Mouse (Mus musculus): Measurements from ENCODE around the gene Rbms3.

Gene Rbms3

DNA sequence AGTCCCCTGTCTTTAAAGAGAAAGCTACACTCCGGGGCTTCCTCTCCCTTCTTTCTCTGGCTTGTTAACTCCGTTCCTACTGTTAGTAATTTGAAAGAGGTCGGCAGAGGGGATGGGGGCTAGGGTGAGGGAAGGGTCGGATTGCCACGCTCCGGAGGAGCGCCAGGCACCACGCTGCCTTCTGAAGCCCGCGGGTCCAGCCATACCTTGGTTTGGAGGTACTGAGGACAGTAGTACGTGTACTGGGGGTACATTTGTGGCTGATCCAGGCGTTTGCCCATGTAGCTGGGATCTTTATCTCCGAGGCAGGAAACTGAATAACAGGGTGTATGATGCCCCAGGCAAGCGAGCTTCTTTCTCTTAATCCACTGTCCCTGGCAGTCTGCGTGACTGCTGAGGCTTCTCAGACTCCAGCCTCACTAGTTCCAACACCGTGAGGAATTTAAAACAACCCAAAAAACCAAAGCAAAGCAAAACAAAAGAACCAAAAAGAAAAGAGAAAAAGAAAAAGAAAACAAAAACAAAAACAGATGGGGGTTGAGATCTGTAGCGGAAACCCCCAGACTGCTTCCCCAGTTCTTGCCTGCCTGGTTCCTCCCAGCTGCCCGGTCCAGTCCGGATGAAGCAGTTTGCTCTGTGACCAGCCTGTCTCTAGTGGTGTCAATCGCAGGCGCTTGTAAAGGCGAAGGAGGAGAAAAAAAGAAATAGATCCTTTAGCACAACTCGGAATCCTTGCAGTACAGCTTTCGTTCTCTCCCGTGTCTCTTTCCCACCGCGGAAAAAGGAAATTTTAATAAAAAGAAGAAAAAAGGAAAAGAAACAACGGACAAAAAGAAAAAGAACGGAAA lies 378.0 kb downstream of the Rbms3 start:
- DNase-seq (ENCODE audit: low spot score), result no peak

DNA sequence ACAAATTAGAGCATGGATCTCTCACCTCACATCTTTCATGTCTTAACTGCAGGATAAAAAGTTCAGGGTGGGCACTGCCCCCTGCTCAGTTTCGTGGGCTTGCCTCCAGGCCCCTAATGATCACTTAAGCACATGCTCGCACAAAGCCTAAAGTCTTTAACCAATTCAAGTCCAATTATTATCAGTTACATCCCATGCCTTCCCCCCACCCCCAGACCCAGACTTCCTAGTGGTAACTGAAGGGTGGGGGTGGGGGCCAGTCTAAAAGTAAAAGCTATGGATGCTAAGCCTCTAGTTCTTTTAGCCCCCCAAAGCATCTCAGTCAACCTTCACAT lies 378.9 kb downstream of the Rbms3 start:
- DNase-seq (ENCODE audit: low spot score), result no peak

DNA sequence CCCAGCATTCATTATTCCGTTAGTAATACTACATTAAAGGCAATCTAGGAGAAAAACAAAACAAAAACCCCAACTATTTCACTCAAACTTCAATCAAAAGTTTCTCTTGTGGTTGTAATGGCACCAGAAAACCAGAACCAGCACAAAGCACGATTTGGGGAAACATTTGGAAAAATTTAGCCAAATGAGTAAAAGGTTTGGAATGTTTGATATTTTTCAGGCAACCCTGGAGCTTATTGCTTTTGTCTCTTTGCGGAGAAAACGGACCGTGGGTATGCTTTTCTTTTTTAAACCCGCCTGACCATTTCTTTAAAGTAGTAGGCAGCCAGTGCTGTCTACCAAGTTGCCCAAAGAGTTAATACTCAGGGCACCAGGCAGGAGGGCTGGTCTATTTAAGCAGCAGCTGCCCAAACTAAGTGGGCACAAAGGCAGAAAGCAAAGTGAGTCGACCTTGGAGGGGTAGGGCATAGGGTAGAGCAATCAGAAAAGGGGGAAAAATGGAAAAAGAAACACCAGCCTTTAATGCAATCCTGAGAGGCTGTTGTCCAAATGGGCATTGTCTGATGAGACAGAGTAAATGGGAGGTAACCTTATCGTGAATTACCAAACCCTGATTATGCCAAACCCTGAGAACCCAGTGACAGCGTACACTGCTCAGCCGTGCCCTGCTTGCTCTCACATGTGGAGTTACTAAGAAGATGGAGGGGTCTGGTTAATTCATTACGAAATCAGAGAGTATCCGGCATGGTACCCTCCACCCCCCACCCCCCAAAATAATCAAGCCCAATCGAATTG lies 379.5 kb downstream of the Rbms3 start:
- no peak for DNase-seq (ENCODE audit: low spot score)

DNA sequence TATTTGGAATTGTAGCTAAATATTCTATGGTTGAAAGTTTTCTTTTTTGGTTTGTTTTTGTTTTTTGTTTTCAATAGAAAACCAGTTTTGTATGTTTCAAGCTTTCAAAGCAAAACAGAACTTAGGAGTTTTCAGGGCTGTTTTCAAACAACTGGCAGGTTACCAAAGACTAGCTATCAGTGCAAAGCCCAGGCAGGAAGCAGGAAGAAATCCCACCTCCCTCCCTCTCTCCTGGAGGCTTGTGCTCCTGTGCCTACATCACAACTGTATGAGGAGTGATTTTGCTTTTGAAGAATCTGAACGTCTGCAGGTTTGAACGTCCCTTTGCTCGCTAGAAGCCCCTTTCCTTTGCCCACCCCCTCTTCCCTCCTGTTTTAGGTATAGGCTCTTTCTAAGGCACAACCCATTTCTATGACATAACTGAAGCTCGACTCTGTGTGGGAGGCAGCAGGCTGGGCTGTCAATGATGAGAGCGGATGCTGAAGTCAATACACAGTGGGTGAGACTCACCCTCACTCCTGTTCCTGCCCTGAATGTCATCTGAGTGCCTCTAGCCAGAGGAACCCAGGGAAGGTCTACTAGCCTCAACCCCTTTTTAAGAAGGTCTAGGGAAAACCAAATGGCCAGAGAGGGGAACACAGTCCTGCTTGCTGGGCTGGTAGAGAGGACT lies 382.3 kb downstream of the Rbms3 start:
- DNase-seq (ENCODE audit: low spot score), result no peak

DNA sequence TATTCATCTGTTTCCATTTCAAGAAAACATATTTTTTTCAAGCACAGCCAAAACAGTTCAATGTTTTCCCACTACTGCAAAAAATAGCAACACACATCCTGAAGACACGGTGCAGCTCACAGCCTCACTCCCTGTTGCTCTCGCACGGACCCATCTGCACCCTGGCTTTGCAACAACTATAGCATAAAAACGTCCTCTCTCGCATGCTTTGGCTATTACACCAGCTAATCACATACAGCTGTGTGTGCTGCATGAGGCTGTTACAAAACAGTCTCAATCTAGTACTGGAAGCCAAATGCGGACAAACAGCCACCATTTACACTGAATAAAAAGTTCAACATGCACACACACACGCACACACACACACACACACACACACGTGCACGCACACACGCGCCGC lies 383.5 kb downstream of the Rbms3 start:
- DNase-seq (ENCODE audit: low spot score), result no peak

DNA sequence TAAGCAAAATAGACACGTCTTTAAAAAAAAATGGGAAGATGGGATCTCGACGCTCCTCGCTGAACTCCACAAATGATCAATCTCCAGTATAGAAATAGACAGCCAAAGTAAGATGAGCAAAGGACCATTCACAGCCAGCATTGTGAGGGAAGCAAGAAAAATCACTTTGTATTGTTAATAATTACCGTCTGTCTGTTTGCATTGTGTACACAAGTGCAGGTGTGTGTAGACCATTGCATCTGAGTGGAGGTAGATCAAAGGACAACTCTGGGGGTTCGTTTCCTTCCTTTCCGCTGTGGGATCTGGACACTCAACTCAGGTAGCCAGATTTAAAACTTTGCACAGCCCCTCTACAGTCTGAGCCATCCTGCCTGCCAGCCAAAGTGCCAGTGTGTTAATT lies 386.3 kb downstream of the Rbms3 start:
- DNase-seq (ENCODE audit: low spot score), result no peak

DNA sequence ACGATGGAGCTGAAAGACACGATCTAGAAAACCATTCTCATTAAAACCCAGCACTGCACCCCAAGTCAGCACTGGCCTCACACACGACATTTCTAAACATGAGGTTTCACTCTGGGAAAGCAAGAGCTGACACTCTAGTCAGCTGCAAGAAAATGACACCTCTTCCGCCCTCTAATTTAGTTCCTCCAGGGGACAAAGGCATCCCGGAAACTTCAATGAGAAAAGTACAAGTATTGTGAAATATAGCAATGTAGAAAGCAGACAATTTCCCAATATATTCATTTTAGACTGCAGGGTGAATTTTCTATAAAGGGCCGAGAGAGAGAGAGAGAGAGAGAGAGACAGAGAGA lies 395.0 kb downstream of the Rbms3 start:
- DNase-seq (ENCODE audit: low spot score), result no peak

DNA sequence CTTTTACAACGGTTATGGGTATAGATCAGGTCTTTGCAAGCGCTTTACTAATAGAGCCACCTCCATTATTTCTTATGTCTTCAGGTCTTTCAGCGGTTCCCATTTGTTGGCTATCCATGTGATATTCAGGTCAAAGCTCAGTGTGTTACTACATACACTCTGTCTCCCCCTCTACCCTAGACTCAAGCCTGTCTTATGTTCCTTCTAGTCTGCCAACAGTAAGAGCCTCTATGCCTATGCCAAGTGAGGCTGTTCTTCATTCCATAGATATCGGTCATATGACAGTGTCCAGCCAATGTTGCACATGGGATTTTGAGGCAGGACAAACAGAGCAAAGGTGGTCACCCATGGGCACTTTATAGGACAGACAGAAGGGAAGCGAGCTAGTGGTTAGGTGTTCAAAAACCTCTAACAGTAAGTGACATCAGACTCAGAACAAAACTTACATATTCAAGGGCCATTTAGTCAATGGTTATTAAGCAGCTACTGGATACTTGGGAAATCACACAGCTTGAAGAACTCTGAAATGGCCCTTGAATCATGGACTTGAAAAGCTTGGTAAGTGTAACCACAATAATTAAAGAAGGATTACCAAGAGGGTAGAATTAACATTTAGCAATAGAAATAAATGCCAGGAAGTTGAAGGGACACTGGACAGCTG lies 395.5 kb downstream of the Rbms3 start:
- no peak for DNase-seq (ENCODE audit: low spot score)

DNA sequence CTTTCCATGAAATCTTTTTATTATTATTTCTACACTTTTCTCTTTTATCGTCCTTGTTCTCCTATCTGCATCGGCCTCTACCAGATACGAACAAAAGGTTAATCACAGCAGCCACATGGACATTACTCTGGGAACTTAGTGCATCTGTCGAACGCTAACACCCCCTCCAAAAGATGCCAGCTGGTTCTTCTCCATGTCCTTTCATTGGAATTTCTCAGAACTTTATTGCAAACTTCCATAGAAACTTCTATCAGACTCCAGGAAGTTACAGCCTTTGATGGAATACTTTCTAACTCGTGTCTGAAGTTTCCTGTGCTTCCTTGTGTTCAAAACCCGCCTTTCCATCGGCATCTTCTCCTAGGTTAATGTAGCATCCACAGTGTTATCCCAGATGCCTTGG lies 407.0 kb downstream of the Rbms3 start:
- no peak for DNase-seq (ENCODE audit: low spot score)

DNA sequence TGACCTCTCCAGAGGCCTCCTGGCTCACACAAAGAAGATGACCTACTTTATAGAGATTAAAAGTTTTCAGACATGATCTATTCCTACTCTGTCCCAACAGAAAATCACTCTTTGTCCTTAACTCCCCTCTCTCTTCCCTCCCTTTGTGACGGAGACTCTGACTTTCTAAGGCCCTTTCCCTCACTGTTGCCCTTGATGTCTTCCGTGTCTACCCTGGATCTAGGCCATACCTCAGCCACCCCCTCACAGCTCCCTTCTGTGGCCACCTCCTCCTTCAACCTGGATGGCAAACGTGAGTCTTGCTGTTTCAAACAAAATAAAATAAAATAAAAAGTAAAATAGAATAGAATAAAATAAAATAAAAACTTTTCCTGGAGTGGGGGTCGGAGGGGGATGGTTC lies 408.2 kb downstream of the Rbms3 start:
- no peak for DNase-seq (ENCODE audit: low spot score)

DNA sequence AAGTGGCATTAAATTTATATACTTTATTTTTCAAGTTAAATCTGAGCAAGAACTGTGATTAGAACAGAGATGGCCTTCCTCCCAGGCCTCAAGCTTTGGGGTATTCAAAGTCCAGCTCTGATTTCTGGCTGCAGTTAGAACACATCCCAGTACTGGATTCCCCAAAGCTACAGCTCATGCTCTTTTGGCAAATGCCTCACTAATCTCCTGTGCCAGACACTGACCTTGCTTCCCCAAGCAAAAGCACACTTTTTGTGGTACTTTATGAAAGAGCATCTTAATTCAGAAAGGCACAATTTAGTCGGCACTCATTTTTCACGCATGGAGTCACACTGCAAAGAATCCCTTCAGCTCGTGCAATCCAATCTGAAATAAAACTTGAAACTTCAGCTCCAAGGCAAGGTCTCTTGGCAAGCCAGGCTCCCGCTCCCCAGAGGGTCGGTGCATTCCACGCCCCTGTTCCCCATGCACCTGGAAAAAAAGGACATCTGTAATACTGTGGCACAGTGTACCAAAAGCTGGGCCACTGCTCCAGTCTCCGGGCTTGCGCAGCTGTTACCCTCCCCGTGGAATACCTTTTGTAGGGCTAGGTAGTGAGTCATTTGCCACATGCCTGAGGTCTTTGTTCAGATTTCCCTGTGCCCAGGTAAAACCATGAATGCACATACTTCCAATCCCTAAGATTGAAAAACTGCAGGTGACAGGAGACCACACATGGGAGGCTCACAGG lies 413.5 kb downstream of the Rbms3 start:
- no peak for DNase-seq (ENCODE audit: low spot score)

DNA sequence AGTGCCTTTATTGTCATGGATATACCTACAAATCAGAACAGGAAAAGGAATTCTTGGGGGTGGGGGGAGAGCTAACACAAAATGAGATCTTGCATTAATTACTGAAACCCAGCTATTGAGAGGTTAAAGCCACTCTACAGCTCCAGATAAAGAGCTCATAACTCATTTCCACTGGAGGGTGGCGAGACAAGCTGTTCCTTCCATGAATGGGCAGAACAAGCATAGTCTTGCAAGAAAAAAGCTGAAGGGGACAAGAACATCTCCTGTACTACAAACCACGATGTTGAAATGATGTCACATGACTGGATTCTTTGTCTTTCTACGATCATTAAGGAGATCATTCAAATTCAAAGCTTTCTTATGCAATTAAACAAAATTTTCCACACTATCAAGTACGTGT lies 417.7 kb downstream of the Rbms3 start:
- no peak for DNase-seq (ENCODE audit: low spot score)

DNA sequence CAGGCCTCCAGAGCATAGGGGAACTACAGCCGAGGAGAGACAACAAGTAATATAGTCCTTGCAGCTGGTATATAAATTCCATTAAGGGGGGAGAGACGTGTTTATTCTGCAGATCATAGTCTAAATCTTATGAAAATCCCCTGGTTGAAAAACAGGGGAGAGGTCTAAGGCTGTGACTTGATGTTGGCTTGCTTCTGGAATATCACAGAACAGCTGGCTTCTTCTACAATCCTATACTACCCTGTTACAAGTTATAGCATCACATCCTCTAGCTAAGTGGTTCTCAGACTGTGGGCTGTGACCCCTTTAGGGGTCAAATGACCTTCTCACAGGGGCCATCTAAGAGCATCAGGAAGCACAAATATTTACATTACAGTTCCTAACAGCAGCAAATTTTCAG lies 419.4 kb downstream of the Rbms3 start:
- DNase-seq (ENCODE audit: low spot score), result no peak

DNA sequence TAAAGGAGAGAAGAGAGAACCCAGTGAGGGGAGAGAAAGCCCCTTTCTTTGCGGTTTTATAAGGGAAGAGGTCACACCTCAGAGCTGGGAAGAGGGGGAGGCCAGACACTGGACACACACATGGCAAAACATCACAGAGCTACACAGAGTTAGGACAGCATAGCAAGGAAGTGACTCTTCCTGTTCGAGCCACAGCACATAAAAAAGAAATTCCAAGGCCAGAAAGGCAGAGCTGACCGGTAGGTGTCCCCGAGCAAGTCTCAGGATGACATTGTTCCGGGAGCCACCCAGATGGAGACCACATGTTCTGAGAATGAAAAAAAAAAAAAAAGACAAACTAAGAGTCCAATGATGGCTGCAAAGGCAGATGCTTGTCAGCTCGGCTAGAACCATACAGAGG lies 424.3 kb downstream of the Rbms3 start:
- no peak for DNase-seq (ENCODE audit: low spot score)

DNA sequence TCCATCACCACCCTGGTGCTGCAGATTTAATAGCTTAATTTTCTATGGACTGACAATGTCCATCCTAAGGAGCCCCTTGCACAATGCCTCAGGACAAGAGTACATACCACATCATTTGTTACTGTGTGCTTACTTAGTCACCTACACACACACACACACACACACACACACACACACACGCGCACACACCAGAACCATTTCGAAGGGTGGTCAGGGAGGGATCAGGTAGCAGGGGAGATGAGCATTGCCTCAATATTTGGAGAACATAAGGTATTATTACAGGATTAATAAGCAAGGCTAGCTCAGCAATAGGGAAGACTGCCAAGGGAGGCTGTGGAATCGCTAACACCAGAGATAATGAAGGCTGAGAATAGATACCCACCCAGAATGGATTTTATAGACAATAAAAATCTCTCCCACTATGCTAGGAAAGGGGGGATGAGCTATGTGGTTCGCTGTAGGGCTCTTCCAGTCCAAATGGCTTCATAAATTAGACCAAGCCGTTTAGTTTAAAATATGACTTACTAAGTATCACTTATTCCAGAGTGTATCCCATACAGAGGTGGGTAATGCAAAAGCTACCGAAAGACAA lies 429.6 kb downstream of the Rbms3 start:
- DNase-seq (ENCODE audit: low spot score), result no peak

DNA sequence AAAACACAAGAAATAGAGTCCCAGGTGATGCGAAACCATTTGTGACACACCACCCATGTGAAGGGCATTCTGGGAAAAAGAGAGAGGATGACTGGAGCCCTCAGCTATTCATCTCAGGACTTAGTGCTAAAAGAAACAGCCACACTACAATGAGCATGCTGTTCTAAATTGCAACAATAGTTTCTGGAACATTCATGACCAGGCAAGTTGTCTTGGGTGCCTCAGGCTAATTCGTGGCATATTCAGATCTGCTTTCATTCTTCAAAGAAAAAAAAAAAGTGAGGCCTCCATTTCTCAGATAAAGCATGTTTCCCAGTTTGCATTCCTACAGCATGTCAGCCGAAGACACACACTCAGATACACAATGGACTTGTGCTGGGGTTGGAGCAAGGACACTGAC lies 432.2 kb downstream of the Rbms3 start:
- DNase-seq (ENCODE audit: low spot score), result no peak

DNA sequence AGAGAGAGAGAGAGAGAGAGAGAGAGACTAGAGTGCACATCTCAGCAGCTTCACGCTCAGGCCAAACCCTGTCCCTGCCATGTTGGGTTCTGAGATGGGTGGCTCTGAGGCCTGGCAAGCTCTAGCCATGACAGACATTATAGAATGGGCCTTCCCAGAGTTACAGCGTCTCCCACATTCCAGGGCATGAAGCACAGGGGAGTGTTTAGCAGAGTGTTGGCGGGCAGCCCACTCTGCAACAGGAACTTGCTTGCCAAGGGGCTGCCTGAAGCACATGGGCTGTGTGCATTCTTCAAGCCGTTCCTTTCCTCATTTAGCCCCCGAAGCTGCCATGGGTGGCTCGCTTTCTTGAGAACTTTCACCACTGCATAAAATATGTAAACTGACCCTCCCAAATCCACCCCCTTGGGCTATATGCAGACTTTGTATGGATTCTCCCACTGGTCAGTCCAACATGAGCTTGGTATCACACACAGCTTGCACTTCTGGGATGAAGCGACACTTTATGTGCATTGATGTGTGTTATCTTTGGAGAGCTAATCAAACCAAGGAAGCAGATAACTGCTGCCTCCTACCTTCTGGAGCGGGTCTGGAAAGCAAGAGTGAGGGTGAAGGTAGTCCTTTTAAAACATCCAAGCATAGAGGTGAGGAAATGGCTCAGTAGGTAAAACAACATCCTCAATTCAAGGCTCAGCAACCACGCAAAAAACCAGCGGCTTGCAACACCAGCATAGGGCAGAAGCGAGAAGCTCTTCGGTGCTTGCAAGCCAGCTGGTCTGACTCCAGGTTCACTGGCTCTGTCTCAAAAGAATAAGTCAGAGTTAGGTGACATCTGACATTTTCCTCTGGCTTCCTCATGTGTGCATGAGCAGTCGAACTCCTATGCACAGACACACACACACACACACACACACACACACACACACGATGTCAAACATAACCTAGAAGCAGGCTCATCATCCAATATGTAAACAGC lies 436.9 kb downstream of the Rbms3 start:
- no peak for DNase-seq (ENCODE audit: low spot score)

DNA sequence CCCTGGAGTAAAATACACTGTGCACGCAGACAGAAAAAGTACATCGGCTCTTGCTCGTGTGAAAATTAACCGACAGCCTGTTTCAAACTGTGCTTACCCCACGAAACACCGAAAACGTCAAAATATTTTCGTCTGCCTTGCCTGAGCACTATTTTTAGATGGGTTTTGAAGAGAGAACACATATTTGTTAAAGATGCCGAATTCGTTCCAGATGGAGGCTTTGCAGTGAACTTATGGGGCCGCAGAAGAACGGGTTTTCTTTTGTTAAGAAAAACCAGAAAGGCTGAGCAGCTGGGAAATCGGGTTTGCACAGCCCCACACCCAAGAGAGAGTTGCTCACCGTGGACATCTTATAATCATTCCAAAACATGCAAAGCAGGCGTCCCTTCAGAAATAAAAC lies 437.6 kb downstream of the Rbms3 start:
- no peak for DNase-seq (ENCODE audit: low spot score)

DNA sequence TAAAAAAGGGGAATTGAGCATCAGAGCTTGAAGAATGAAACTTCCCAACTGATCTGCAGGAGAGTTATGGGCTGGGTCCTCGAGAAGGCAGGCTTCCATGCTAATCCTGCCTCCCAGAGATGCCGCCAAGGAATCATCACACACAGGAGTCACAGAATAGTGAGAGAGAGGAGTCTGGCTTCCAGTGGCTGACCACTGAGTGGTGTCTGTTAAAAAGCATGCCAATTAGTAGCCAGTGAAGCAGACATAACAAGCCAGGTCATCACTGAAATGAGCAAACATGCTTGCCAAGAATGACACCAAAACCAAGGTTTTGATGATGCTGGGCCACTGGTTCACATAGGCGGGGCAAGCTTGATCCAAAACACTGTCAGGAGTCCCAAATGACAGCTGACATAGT lies 441.3 kb downstream of the Rbms3 start:
- DNase-seq (ENCODE audit: low spot score), result no peak

All from spleen, adult 12 weeks (tissue).